Mouse (Mus musculus) regulatory T cell (primary cell): ENCODE results near the gene Adamts12.

Experiments used
- in situ Hi-C: fragments of 300-600 bp; cut with MboI, MseI; formaldehyde crosslinking; loops from one replicate; pipeline ENCODE4 v1.15.1; 2025; ENCODE audit warnings: high pct_unique_total_duplicates

The Adamts12 gene

GRCm38 (mm10) chr15:11287780-11288179, 223.2 kb downstream of the Adamts12 start:
- in situ Hi-C loops = no loop called here

- in situ Hi-C loops = no loop called here
Measured at GRCm38 (mm10) chr15:11292246-11292645, 227.7 kb downstream of the Adamts12 start.

- in situ Hi-C loops = no loop called here
Measured at GRCm38 (mm10) chr15:11295016-11295415, 230.4 kb downstream of the Adamts12 start.

- in situ Hi-C loops = no loop called here
Measured at GRCm38 (mm10) chr15:11297960-11298359, 233.4 kb downstream of the Adamts12 start.

DNA sequence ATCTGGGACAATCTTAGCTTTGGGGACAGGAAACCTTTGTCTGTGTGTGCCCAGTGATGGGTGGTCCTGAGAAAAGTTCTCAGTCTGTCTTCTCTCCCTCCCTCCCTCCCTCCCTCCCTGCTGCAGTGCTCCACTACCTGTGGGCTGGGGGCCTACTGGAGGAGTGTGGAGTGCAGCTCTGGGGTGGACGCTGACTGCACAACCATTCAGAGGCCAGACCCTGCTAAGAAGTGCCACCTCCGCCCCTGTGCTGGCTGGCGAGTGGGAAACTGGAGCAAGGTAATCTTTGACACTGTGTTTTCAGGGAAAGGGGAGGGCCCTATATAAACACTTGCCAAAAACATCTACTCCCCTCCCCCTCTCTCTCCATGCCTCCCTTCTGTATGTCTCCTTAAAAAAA, 252.5 kb downstream of the Adamts12 start:
- in situ Hi-C loops = no loop called here

GRCm38 (mm10) chr15:11320481-11320880, 255.9 kb downstream of the Adamts12 start:
- in situ Hi-C loops = loop anchor here (5.0 kb wide), 1 partner anchor 283 kb away; the partner anchor contains the start of gene Rxfp3

GRCm38 (mm10) chr15:11339467-11340180, 275.0 kb downstream of the Adamts12 start:
- in situ Hi-C loops = no loop called here

DNA sequence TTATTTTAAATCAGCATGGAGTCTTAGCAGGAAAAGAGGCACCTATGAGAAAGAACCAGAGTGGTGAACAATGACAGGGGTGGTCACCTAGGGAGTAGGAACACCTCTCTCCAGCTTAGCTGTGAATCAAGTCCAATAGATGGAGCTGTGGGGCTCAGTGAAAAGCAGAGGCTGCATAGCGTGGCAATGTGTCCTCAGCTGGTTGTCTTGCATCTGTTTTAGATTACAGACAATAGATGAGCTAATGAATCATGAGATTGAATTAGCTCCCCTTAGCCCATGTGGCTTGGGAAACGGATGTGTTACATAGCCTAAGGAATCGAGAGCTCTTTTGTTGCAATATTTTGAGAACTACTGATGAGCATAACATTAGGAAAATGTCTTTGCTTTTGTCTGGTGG, 291.3 kb downstream of the Adamts12 start:
- in situ Hi-C loops = no loop called here

DNA sequence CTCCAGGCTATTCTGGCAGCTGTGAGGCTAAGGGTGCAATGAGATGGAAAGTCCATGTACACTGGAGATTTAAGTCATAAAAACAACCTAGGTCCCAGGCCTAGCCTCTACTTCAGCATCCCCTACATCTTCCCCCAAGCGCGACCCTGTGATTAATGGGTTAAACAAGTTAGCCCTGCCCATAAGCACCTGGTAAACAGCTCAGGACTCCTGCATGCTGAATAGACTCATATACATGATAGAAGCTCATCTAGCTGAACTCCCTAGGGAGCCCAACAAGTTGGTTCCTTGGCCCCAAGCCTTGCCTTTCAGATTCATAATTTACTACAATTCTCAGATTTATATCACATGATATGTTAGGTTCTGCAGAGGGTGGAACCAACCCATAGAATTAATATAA, 292.9 kb downstream of the Adamts12 start:
- in situ Hi-C loops = no loop called here

DNA sequence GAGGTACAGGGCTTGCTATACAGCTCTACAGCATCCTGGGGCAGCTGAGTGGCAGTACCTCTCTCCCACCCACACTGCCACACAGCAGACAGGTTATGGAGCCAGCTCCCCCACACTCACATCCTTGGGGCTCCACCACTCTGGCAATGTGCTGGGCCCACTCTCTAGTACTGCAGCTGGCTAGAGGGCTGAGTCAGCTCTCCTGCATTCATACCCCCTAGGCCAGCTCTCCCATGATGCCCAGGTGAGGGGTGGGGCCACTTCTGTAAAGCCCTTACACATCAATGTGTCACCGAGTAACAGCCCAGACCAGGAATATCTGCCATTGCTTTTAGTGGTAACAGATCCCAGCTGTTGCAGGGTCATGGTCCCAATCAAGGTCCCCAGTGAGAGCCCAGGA, 296.3 kb downstream of the Adamts12 start:
- in situ Hi-C loops = no loop called here

DNA sequence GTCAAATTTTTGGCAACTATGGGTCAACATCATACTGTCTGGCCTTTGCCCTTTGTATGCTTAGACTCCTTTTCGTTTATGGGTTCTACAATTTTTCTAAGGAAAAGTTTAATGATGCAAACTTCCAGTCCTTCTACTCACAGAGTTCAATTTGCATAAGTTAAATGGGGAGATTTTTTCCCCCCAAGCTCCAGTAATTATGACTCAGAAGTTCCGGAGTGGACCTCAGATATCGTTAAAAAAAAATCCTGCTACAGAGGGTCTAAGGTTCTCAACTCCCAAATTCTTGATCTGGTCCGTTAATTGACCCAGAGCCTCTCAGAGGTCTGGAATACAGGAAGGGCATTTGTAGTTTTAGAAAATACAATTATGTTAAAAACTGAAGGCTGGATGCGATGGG, 297.2 kb downstream of the Adamts12 start:
- in situ Hi-C loops = no loop called here

- in situ Hi-C loops = no loop called here
Measured at GRCm38 (mm10) chr15:11364112-11364511, 299.5 kb downstream of the Adamts12 start.

- in situ Hi-C loops = loop anchor here (5.0 kb wide), 1 partner anchor 327 kb away; the partner anchor contains the start of gene Rxfp3
Measured at GRCm38 (mm10) chr15:11364795-11365194, 300.2 kb downstream of the Adamts12 start.

DNA sequence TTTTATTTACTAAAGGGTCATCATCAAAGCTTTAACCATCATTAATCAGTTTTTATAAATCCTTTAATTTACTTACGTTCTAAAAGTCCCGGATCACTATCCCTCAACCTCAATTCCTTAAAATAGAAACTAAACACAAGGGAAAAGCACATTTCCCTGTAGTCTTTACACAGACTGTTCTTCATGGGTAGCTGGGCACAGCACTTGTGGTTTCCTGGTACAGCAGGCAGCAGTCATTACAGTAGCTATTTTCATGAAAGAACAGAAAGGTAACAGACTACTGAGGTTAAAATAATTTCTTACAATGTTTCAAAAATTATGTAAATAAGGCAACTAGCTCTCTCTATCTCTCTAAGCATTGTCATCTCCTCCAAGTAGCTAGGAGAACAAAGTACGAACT, 305.0 kb downstream of the Adamts12 start:
- in situ Hi-C loops = loop anchor here (5.0 kb wide), 1 partner anchor 332 kb away; the partner anchor contains the start of gene Rxfp3

GRCm38 (mm10) chr15:11370477-11371085, 306.0 kb downstream of the Adamts12 start:
- in situ Hi-C loops = no loop called here

DNA sequence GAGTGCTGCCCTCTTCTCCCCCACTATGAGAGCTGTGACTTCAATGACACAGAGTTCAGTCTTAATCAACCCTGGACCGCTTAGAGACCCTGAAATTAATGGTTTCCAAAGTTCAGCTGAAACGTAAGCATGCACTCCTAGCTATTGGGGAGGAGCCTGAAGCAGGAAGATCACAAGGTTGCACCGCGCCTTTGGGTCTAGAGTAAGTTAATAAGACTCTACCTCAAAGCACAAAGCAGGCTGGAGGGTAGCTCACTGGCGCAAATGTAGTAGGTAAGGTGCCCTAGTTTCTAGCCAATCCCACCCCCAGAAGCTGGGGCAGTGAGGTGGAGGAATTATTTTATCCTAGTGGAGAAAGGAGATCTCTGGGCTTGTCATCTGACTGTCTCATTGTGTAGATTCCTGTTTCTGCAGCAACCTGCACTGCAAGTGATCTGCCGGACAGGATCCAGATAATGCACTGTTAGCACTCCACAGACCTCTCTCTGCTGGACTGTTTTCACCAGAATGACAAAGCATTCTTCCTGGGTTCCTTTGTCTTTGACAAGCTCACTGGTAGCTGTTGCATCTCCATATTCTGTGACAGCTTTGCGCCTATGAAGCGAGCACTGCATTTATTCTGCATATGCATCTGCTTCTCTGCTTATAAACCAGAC, 315.0 kb downstream of the Adamts12 start:
- in situ Hi-C loops = loop anchor here (25.0 kb wide), 1 partner anchor 1458 kb away; no protein-coding TSS in a partner anchor

GRCm38 (mm10) chr15:11380087-11380530, 315.5 kb downstream of the Adamts12 start:
- in situ Hi-C loops = loop anchor here (25.0 kb wide), 1 partner anchor 1457 kb away; no protein-coding TSS in a partner anchor

- in situ Hi-C loops = loop anchor here (25.0 kb wide), 1 partner anchor 1457 kb away; no protein-coding TSS in a partner anchor
Measured at GRCm38 (mm10) chr15:11380616-11381015, 316.0 kb downstream of the Adamts12 start.

- in situ Hi-C loops = loop anchor here (25.0 kb wide), 1 partner anchor 1455 kb away; no protein-coding TSS in a partner anchor
Measured at GRCm38 (mm10) chr15:11382585-11382984, 318.0 kb downstream of the Adamts12 start.

DNA sequence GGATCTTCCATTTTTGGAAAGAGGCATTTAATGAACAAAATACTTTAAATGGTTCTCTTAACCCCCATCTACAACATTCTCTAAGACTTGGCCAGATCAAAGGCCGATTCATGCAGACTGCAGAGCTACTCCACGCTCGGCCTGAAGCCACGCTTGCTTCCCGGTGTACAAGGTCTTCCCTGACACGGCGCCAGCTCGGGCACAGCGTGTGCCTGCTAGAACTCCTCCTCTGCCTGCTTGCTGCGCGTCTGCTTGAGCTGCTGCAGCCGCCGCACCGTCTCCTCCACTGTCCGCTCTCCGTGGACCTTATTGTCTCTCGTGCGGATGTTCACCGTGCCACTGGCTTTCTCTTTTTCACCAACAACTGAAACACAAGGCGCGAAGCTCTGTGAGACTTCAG, 319.2 kb downstream of the Adamts12 start:
- in situ Hi-C loops = loop anchor here (25.0 kb wide), 1 partner anchor 1454 kb away; no protein-coding TSS in a partner anchor

- in situ Hi-C loops = loop anchor here (5.0 to 25.0 kb wide), 2 partner anchors 916 to 1444 kb away; no protein-coding TSS in a partner anchor
Measured at GRCm38 (mm10) chr15:11392903-11393302, 328.3 kb downstream of the Adamts12 start.

GRCm38 (mm10) chr15:11396421-11396820, 331.8 kb downstream of the Adamts12 start:
- in situ Hi-C loops = loop anchor here (25.0 kb wide), 1 partner anchor 1441 kb away; no protein-coding TSS in a partner anchor
